Mouse (Mus musculus) T-helper 1 cell (primary cell): Measurements from ENCODE around the gene Sf1.

ENCODE experiments used
- in situ Hi-C: fragments of 300-600 bp; cut with MboI, MseI; formaldehyde crosslinking; loops from one replicate; pipeline ENCODE4 v1.15.1; 2025; ENCODE audit warnings: high pct_unique_total_duplicates

Sf1 gene

DNA sequence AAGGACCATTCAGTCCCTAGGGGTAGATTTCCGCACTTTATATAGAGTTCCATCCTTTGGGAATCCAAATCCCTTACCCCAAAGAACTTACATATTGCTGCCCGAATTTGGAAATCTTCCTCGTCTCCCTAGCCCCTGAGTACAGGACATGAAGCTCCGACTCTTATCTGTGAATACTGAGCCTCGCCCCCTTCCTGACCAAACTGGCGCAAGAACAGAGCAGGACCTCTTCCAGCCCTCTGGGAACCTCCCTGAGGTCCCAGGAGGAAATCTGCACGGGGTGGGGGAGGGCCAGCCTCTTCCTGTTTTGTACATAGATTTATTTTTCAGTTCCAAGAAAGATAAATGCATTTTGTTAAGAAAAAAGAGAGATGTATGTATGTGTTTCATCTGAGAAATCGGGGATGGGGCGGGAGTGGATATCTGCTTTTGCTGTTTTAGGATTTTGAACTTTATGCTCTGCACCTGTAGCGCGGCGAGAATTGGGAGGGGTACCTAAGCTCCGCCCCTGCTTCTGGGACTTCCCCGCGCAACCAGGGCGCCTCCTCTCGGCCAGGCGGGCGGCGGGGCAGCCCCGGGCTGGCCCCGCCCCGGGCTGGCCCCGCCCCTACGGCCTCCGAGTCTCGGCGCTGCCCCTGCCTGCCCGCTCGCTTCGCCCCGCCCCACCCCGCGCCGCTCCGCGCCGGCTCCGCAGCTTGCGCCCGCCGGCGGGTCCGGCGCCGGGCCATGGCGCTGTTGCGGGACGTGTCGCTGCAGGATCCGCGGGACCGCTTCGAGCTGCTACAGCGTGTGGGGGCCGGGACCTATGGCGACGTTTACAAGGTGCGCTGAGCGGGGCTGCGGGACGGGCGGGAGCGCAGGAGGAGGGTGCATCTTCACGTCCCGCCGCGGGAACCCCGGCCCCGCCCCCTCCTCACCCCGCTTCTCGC, 22.7 kb upstream of the Sf1 start, which contains the start of gene Map4k2:
Map4k2 (plus strand) TSS at position 612 of the 929 bp plus-strand sequence.
- in situ Hi-C loops, result no loop called here

DNA sequence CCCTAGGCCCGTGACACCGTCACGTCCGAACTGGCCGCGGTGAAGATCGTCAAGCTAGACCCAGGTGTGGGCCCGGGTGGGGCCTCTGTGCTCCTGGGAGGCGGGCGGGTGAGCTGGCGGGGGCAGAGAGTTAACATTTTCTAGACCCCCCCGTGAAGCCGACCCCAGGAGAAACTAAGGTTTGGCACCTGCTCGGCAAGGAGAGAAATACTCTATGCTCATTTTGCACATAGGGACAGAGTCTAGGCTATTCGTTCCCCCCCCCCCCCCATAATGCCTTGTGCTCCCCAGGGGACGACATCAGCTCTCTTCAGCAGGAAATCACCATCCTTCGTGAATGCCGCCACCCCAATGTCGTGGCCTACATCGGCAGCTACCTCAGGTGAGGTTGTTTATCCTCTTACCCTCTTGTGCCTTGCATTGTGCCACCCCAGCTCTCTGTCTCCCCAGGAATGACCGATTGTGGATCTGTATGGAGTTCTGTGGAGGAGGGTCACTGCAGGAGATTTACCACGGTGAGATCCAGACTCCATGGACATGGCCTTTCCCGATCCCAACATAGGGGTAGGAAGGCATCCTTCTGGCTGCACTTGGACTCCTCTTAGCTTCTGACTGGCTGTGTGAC, 21.9 kb upstream of the Sf1 start:
- in situ Hi-C loops, result no loop called here

DNA sequence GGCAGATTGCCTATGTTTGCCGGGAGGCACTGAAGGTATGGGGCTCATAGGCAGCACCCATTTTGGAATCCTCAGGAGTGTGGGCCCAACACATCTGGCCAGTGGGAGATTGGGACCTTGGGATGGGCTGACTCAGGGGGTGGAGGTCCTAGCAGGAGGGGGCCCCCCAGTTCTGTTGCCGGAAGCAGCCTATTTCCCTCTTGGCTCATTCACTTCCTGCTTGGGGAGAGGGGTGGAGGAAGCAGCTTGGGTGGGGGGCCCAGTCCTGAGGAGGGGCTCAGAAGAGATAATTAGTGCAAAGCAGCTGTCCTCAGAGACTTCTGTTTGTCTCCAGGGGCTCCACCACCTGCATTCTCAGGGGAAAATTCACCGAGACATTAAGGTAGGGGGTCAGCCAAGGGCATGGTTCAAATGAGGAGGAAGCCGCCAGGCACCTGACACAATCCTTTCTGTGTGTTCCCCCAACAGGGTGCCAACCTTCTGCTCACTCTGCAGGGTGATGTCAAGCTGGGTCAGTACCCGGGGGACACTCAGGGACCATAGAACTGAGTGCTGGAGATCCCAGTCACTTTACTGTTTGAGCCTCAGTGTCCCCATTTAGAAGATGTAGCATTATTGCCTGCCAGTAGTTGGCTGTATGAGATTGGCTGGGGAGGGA, 21.1 kb upstream of the Sf1 start:
- in situ Hi-C loops, result no loop called here

DNA sequence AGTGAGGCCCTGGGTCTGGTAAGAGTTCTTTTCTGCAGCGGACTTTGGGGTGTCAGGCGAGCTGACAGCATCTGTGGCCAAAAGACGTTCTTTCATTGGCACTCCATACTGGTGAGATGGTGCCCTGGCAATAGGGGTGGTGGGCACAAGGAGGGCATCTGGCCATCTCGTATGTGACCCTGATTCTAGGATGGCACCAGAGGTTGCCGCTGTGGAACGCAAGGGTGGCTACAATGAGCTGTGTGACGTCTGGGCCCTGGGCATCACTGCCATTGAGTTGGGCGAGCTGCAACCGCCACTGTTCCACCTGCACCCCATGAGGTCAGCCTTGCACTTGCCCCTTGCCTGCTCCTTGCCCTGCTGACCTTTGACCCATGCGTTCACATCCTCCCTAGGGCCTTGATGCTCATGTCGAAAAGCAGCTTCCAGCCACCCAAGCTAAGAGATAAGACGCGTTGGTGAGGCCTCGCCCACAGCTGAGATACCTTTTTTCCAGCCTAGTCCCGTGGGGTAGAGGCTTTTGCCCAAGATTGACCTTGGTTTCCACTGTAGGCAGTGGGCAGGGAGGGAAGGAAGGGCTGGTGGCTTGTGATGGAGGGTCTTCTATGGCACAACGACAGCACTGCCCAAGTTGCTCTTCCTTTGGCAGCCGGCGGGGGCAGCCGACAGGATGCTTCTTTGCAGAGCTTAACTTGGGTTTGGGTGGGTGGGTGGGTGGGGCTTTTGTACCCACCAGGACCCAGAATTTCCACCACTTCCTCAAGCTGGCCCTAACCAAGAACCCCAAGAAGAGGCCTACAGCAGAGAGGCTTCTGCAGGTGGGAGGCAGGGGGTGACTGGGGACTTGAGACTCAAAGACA, 20.2 kb upstream of the Sf1 start:
- in situ Hi-C loops, result no loop called here

DNA sequence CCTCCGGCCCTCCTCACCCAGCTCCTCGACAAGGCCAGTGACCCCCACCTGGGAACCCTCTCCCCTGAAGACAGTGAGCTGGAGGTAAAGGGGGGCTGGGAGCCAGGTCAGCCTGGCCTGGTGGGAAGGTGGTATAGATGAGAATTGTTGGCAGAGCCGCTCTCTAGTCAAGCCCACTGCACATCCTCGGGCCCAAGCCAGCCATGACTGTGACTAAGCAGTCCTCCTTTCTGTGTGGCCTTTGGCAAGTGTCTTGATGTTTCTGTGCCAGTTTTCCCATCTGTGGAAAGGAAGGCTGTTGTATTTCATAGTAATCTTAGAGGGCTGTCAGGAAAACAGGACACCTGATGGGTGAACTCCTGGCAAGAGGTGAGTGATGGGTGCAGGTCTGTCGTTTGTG, 19.5 kb upstream of the Sf1 start:
- in situ Hi-C loops, result no loop called here

DNA sequence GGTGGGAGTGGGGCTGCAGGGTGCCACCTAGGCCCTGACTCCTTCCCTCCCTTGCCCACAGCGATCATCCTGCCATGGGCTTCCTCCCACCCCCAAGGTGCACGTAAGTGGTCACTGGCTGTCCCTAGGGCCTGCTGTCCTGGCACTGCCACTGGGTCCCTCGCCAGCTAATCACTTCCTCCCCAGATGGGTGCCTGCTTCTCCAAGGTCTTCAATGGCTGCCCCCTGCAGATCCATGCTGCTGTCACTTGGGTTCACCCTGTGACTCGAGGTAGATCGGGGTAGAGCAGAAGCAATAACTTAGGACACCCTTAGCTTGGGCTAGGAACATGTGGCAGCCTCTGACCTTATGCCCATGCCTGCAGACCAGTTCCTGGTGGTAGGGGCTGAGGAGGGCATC, 17.5 kb upstream of the Sf1 start:
- in situ Hi-C loops, result no loop called here

DNA sequence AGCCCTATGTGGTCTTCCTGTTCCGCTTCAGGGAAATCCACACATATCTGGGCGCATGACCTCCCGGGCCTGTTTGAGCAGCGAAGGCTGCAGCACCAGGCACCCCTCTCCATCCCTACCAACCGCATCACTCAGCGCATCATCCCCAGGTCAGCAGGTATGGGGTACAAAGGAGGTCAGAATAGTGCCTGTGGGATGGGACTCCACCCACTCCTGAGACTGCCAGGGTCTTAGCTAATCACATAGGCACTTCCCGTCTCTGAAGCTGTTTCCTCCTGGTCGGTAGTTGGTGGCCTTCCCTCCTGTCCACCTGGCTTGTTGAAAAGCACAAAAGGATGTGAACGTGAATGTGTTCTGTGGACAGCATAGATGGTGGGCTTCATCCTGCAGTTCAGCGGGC, 16.8 kb upstream of the Sf1 start:
- in situ Hi-C loops, result no loop called here

DNA sequence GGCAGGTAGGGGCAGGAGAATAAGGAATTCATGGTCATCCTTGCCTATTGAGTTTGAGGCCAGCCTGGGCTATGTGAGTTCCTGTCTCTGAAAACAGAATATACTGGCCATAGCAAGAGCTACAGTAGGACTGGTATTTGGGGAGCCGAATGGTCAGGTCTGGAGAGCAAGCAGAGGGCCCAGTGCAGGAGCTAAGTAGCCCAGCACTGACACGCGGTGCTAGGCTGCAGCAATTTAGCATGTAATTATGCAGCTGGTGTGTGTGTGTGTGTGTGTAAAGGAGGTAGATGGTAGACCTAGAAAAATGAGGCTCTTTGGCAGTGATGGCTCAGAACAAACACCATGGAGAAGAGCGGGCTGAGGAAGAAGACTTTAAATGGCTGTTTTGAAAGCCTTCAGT, 15.9 kb upstream of the Sf1 start:
- in situ Hi-C loops, result no loop called here

DNA sequence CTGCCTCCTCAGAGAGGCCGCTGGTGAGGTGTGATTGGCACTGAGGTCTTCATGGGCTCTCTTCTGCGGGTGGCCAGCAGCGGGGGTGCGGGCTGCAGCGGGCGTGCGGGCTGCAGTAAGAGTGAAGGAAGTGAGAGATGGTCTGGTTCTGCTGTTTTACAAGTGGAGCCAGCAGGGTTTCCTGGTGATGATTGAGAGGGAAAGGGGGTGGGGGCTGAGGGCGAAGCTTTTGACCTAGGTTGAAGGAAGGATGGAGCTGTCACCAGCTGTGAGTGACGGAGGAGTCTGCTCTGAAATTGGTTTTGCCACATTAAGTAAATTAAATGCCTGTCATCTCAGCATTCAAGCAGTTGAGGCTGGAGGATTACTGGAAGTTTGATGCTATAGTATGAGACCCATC, 14.8 kb upstream of the Sf1 start:
- in situ Hi-C loops, result no loop called here

DNA sequence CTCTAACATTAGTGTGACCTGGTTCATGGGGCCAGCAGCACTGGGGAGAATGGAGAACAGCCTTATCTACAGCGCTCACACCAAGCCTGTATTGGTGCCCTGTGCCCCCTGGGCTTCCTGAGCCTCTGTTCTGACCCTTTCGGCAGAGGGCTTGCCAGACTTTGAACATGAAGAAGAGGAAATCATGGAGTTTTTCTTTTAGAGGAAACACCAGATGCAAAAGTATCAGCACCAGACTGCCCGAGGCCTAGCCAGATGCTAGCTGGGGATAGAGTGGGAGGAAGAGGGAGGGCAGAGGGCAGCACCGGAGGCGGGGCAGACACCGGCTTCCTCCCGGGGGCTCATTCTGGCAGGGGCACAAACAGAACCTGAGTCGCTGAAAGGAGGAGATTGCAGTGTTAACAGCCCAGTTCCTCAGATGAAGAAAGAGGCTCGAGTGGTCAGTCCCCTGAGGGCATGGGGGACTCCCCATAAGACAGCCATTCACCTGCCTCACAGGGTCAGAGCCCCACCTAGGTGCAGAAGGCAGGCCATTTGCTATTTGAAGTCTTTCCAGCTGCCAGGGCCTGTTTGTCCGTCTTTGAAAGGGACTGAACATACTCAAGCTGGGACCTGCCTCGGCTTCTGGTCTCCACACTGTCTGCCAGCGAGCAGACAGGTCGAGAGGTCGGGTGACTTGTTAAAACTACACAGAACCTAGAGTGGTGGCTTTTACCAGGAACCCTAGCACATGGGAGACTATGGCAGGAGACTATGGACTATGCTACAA, 14.1 kb upstream of the Sf1 start:
- in situ Hi-C loops, result no loop called here

DNA sequence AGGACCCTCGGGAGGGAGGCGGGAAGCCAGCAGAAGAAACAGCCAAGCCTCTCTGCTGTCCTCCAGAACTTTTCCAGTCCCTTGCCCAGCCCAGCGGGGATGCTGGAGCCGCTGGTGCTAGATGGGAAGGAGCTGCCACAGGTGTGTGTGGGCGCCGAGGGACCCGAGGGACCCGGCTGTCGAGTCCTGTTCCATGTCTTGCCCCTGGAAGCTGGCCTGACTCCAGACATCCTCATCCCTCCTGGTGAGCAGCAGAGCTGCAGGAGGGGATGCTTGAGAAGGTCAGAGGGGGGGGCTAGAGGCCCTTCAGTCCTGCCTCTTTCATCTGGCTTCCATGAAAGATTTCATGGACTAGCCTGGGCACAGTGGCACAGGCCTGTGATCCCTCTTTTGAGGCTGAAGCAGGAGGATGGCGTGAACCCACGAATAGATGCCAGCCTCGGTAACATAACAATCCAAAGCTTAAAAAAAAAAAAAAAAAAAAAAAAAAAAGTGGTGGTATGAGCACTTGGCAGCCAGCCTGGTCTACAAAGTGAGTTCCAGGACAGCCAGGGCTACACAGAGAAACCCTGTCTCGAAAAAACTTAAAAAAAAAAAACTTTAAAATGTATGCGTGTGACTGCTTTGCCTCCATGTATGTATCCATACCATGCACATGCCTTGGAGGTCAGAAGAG, 11.9 kb upstream of the Sf1 start:
- in situ Hi-C loops, result no loop called here

DNA sequence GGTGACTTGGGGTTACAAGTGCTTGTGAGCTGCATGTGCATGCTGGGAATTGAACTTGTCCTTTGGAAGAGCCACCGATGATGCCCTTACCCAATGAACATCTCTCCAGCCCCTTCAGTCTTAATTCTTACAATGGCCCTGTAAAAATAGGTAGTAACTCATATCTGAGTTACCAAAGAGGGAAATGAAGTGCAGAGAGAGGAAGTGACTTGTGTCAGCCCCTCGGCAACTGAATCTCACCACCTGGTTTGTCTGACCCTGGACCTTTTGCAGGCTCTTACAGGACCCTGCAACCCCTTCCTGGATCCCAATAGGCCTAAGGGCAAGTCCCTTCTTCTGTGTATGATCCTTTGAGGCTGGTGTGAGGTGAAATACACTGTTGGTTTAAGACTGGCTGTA, 11.4 kb upstream of the Sf1 start:
- in situ Hi-C loops, result no loop called here

DNA sequence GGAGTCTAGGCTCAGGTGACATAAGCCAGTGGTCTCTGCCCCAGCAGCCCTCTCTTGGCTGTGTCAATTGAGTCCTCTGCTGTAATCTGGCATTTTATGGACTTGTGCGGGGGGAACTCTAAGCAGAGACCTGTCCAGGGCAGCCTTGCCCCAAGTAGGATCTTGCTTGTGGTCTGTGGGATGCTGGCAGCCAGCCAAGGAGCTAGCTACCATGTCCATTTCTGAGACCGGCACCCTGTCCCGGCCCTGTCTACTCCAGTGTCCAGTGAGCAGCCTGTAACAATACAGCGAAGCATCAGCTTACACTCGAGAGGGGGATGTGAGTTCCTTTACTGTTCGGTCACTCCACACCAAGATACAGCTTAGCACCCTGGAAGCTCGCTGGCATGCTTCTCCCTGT, 9.5 kb upstream of the Sf1 start:
- in situ Hi-C loops, result no loop called here

DNA sequence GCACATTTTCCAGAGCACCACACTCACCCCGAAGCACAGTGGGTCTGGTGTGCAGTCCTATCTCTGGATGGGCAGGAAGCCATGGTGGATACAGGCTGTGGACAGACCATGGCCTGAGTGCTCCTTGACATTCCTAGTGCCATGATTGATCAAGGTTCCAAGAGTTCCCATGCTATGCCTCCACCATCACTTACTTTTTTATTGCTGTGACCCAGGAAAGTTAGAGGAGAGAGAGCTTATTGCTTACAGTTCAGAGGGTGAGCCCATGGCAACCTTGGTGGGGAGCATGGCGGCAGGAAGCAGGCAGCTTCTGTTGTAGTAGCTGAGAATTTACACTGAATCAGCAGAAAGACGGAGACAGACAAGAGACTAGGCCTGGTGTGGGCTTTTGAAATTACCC, 2.2 kb upstream of the Sf1 start:
- in situ Hi-C loops, result no loop called here

DNA sequence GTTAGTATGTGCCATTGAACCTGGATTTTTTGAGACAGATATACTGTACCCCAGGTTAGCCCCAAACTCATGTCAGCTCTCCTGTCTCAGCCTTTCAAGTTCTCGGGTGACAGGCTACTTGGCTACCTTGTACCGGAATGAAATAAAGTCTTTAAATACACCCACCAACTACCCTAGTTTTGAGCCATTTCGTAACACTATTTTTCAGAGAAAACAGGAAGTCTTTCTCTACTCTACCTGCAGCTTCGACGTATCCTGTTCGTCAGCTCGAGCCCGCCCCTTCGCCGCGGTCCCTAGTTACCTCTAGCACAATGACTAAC, 439 bp upstream of the Sf1 start:
- in situ Hi-C loops, result no loop called here

DNA sequence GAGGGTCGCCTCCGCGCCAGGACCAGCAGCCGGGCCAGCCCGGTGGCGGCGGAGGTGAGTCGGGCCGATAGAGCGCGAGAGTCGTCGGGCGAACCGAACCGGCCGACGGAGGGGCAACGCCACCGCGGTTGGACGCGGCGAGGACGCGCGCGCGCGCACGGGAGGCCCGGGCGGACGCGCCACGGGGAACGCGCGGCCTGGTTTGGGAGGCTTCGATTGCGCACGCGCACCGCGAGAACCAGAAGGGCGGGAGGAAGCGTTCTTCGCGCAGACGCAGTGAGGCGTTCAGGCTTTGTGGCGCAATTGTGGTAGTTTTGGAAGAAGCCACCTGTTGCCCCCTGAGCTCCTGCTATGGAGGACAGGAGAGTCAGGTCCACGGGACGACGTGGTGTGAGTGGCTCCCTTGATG, 831 bp downstream of the Sf1 start:
- in situ Hi-C loops, result no loop called here

DNA sequence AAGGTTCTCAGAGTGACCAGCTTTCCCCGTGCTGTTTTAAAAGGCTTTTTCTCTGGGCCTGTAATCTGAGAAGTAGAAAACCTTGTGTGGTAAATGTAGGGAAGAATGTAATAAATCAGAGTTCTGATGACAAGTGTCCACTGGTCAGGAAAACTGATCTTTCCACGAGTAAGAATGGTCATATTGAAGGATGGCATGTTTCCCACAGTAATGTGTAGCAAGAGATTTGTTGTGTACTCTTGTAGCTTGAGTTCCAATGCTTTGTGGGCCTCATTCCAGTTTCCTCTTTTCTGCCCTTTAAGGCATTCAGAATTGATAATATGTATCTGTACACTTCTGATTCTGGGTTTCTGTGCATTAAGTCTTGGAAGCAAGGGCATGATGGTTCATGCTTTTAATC, 1.4 kb downstream of the Sf1 start:
- in situ Hi-C loops, result no loop called here

DNA sequence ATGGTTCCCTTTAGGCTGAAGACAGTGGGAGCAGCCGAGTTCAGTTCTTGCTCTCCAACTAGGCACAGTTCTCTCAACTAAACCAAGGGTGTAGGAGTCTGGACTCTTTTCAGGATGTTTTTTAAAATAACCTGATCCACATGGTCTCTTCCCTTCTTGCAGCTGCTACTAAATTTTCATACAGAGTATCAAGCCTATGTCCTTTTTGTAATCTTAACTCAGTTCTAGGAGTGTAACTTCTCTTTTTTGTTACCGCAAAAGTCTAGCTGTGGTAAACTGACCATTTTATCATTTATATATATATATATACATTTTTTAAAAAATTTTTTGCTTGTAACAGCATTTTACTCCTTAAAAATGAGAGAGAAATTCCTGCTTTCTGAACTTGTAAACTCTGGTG, 6.7 kb downstream of the Sf1 start:
- in situ Hi-C loops, result no loop called here

DNA sequence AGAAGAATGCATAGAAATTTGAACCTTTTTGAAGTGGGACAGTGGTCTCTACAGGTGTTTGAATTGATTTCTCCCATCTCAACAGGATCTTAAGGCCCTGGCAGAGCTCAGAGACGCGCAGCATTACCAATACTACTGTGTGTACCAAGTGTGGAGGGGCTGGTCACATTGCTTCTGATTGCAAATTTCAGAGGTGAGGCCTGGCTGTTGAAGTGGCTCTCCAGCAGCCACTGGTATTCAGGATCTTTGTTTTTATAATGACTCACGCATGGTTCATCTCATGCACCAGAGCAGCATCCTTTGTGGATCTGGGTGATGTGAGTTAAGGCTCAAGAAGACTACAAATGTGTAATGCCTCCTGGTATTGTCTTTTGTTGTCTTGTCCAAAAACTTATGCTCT, 8.9 kb downstream of the Sf1 start:
- in situ Hi-C loops, result no loop called here

DNA sequence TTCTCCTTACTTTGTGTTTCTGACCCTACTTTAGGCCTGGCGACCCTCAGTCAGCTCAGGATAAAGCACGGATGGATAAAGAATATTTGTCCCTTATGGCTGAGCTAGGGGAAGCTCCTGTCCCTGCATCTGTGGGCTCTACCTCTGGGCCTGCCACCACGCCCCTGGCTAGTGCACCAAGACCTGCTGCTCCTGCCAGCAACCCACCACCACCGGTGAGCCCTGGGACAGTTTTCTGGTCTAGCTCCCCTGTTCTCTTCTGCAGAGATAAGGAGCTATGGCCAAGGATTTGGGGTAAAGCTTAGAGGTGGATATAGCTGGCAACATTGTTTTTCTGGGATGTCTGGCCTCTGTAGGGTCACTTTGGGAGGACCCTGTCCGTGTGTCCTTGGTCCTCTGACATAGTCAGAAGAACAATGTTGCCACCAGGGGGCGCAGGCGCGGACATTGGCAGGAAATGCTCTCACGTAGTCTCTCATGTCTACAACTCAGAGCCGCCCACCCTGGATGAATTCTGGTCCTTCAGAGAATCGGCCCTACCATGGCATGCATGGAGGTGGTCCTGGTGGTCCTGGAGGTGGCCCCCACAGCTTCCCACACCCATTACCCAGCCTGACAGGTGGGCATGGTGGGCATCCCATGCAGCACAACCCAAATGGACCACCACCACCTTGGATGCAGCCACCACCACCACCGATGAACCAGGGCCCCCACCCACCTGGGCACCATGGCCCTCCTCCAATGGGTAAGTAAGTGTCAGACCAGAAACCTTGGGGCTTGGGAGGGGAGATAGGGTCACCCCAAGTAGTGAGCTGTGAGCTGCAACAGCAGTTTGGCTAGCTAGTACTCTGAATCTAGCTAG, 10.3 kb downstream of the Sf1 start:
- in situ Hi-C loops, result no loop called here
